Mouse (Mus musculus) subcutaneous adipose tissue, adult 2 months (tissue): Measurements from ENCODE around the gene Pank1. TPM values are rescaled to one million over a fixed set of nuclear protein-coding genes. Genes with fewer than 3 reads are reported as not detected.

Source experiments
- polyA plus RNA-seq: library from polyadenylated mRNA; depleted of rRNA; stranded (reverse); fragments of >200 nt; gene quantifications from 2 replicates; pipeline ENCODE4 v1.2.3, GENCODE M21; 2012; ENCODE audit warnings: low replicate concordance; rRNA removed

Pank1 gene
- polyA plus RNA-seq, result 1.6 and 1.9 TPM in 2 replicates

GRCm38 (mm10) chr19:34878603-34879541 is at the start of gene Pank1:
Gene Pank1, minus strand, starts transcription at chr19:34879455.

GRCm38 (mm10) chr19:34921652-34922602 is 42.7 kb upstream of the Pank1 start, which contains the start of gene Kif20b:
Gene Kif20b, plus strand, starts transcription at chr19:34922361.

Other genes starting within 250 kb of the Pank1 start
- 0.07 and 0.08 TPM in 2 replicates for gene Ifit1bl2, start 238.7 kb downstream of the Pank1 start, polyA plus RNA-seq
- gene Ifit1, start 238.6 kb downstream of the Pank1 start, polyA plus RNA-seq, result 5.7 and 9.6 TPM in 2 replicates
- 3.6 and 10.3 TPM in 2 replicates for gene Slc16a12, start 132.2 kb downstream of the Pank1 start, polyA plus RNA-seq
- 0.29 and 0.53 TPM in 2 replicates for gene Kif20b, start 42.9 kb upstream of the Pank1 start, polyA plus RNA-seq